Mouse (Mus musculus) heart, postnatal 0 days (tissue): Measurements from ENCODE around the gene Igfbp3.

Experiments used
- CTCF ChIP-seq: IDR thresholded peaks from 2 replicates; pipeline ENCODE4 v1.5.1; 2016; ENCODE audit warnings: antibody characterized with exemption, control low read depth, low read depth
- EP300 ChIP-seq: IDR thresholded peaks from 2 replicates; pipeline ENCODE4 v1.6.1; 2016; ENCODE audit warnings: antibody characterized with exemption, low read depth

DNA sequence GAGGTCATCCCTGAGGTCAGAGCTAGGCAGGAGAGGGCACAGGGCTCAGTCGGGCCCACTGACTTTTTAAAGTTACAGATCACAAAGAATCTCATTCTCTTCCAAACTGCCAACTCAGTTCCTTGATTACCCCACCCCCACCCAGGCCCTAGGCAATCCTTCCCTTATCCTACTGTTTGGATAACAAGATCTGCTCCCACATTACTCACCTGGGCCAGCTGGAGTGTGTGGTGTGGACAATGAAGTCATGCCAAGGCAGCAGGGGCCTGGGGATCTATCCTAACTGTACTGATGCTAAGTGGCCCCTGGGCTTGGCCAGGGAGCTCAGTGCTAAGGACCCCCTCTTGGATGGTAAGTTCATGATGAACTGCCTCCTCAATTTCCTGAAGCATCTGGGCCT lies 29.3 kb downstream of the Igfbp3 start:
- TF ChIP-seq CTCF (no peak), EP300 (no peak)
